Mouse (Mus musculus): Measurements from ENCODE around the gene Eml1. TPM values are rescaled to one million over a fixed set of nuclear protein-coding genes. Genes with fewer than 3 reads are reported as not detected.
"Not testable (repeated sequence)": the region's sequence is repeated elsewhere in the genome, so short reads cannot be mapped to it uniquely, and the experiment has no call there.

The Eml1 gene
- total RNA-seq, 2 experiments from 2014 or later: 46.9 to 58.5 TPM

- DNase-seq: no peak
Measured at GRCm38 (mm10) chr12:108478714-108479113, 108.0 kb downstream of the Eml1 start.

- DNase-seq: no peak
Measured at GRCm38 (mm10) chr12:108480704-108481365, 110.1 kb downstream of the Eml1 start.

GRCm38 (mm10) chr12:108489076-108489475 lies 118.3 kb downstream of the Eml1 start:
- DNase-seq: no peak

- no peak for DNase-seq
Measured at GRCm38 (mm10) chr12:108489741-108490140, 119.0 kb downstream of the Eml1 start.

- no peak for DNase-seq
Measured at GRCm38 (mm10) chr12:108490336-108490735, 119.6 kb downstream of the Eml1 start.

GRCm38 (mm10) chr12:108490954-108491353 lies 120.2 kb downstream of the Eml1 start:
- no peak for DNase-seq

GRCm38 (mm10) chr12:108494011-108494541 lies 123.3 kb downstream of the Eml1 start:
- DNase-seq: peak in 1 of 2 experiments; percentile 23

- DNase-seq: no peak
Measured at GRCm38 (mm10) chr12:108495455-108496235, 124.9 kb downstream of the Eml1 start.

GRCm38 (mm10) chr12:108503064-108503463 lies 132.3 kb downstream of the Eml1 start:
- DNase-seq: no peak

- DNase-seq: no peak
Measured at GRCm38 (mm10) chr12:108503582-108503981, 132.8 kb downstream of the Eml1 start.

GRCm38 (mm10) chr12:108505846-108506245 lies 135.1 kb downstream of the Eml1 start:
- no peak for DNase-seq

GRCm38 (mm10) chr12:108507046-108507445 lies 136.3 kb downstream of the Eml1 start:
- not testable (repeated sequence) for DNase-seq

- DNase-seq: no peak
Measured at GRCm38 (mm10) chr12:108510571-108510970, 139.8 kb downstream of the Eml1 start.

- no peak for DNase-seq
Measured at GRCm38 (mm10) chr12:108511009-108511408, 140.3 kb downstream of the Eml1 start.

GRCm38 (mm10) chr12:108515464-108515863 lies 144.7 kb downstream of the Eml1 start:
- DNase-seq: no peak

- DNase-seq: no peak
Measured at GRCm38 (mm10) chr12:108519374-108519773, 148.6 kb downstream of the Eml1 start.

- DNase-seq: peak in 1 of 2 experiments; percentile 49
Measured at GRCm38 (mm10) chr12:108529214-108529613, 158.5 kb downstream of the Eml1 start.

GRCm38 (mm10) chr12:108534484-108534883 lies 163.7 kb downstream of the Eml1 start:
- DNase-seq: no peak

GRCm38 (mm10) chr12:108536461-108536860 lies 165.7 kb downstream of the Eml1 start:
- DNase-seq: no peak

GRCm38 (mm10) chr12:108541088-108541487 lies 170.3 kb downstream of the Eml1 start:
- DNase-seq: peak in 1 of 2 experiments; percentile 36

- no peak for DNase-seq
Measured at GRCm38 (mm10) chr12:108546508-108547153, 175.9 kb downstream of the Eml1 start.

GRCm38 (mm10) chr12:108547251-108547875 lies 176.6 kb downstream of the Eml1 start:
- DNase-seq: no peak

- no peak for DNase-seq
Measured at GRCm38 (mm10) chr12:108551731-108552130, 181.0 kb downstream of the Eml1 start.

All from layer of hippocampus, postnatal 36 days (tissue).